Mouse (Mus musculus): ENCODE measurements around the gene Polr3gl.
"Not testable (repeated sequence)": the region's sequence is repeated elsewhere in the genome, so short reads cannot be mapped to it uniquely, and the experiment has no call there.

Polr3gl gene

GRCm38 (mm10) chr3:96593790-96594560 is at the start of gene Polr3gl:
Gene Polr3gl, minus strand, starts transcription at chr3:96594181.
- peak; percentile 95 for DNase-seq

GRCm38 (mm10) chr3:96639219-96639618 is 45.2 kb upstream of the Polr3gl start:
- peak; percentile 43 for DNase-seq

- no peak for DNase-seq
These were observed 42.5 kb upstream of the Polr3gl start for GRCm38 (mm10) chr3:96636448-96636847.

GRCm38 (mm10) chr3:96635906-96636305 is 41.9 kb upstream of the Polr3gl start:
- no peak for DNase-seq

- DNase-seq: peak; percentile 87
These were observed 41.2 kb upstream of the Polr3gl start, which contains the start of the genes Pex11b and Gm42957 for GRCm38 (mm10) chr3:96634928-96635879. Gene Pex11b, plus strand, starts transcription at chr3:96635376. Gene Gm42957, plus strand, starts transcription at chr3:96635474.

- no peak for DNase-seq
These were observed 40.0 kb upstream of the Polr3gl start for GRCm38 (mm10) chr3:96634015-96634414.

- no peak for DNase-seq
These were observed 38.1 kb upstream of the Polr3gl start for GRCm38 (mm10) chr3:96632058-96632457.

- peak; percentile 95 for DNase-seq
These were observed 36.0 kb upstream of the Polr3gl start, which contains the start of gene Rbm8a for GRCm38 (mm10) chr3:96629729-96630600. Gene Rbm8a, plus strand, starts transcription at chr3:96629933.

- DNase-seq: no peak
These were observed 29.2 kb upstream of the Polr3gl start for GRCm38 (mm10) chr3:96623201-96623600.

- no peak for DNase-seq
These were observed 24.0 kb upstream of the Polr3gl start for GRCm38 (mm10) chr3:96617941-96618340.

GRCm38 (mm10) chr3:96606618-96607017 is 12.6 kb upstream of the Polr3gl start:
- DNase-seq: no peak

GRCm38 (mm10) chr3:96606007-96606406 is 12.0 kb upstream of the Polr3gl start:
- DNase-seq: not testable (repeated sequence)

GRCm38 (mm10) chr3:96603311-96603710 is 9.3 kb upstream of the Polr3gl start:
- no peak for DNase-seq

- no peak for DNase-seq
These were observed 8.7 kb upstream of the Polr3gl start for GRCm38 (mm10) chr3:96602704-96603084.

- peak; percentile 14 for DNase-seq
These were observed 8.1 kb upstream of the Polr3gl start for GRCm38 (mm10) chr3:96601941-96602703.

GRCm38 (mm10) chr3:96601251-96601787 is 7.3 kb upstream of the Polr3gl start:
- DNase-seq: peak; percentile 54

GRCm38 (mm10) chr3:96600639-96601250 is 6.8 kb upstream of the Polr3gl start, which contains the start of gene Lix1l:
Gene Lix1l, plus strand, starts transcription at chr3:96601149.
- DNase-seq: peak; percentile 93

- no peak for DNase-seq
These were observed 5.4 kb upstream of the Polr3gl start for GRCm38 (mm10) chr3:96599411-96599810.

GRCm38 (mm10) chr3:96599069-96599393 is 5.0 kb upstream of the Polr3gl start:
- no peak for DNase-seq

- peak; percentile 47 for DNase-seq
These were observed 4.4 kb upstream of the Polr3gl start for GRCm38 (mm10) chr3:96598156-96599068.

All from kidney, adult 11 months (tissue).